Mouse (Mus musculus) stomach, embryonic 14.5 days (tissue): ENCODE measurements at regions not wholly inside any gene's neighbourhood (a gene's known extent, or its start where the extent isn't known, plus 50 kb on each side); places are given as distances from the start of the nearest gene placed in this dataset.

Experiments used
- ATAC-seq: fragments of 200-750 bp; cut with Nextera tagmentation; 2 replicates; pipeline ENCODE4 v1.8.0; 2017; ENCODE audit warnings: low read depth, moderate TSS enrichment; ENCODE audit not compliant: insufficient number of reproducible peaks, insufficient read depth, low FRiP score
- H3K27ac ChIP-seq: fragments of 300-500 bp; sonication (generic); 2 replicates; pipeline ENCODE4 v1.5.1; 2014; ENCODE audit warnings: mild to moderate bottlenecking, low read length, moderate library complexity, mixed read lengths
- H3K27me3 ChIP-seq: fragments of 300-500 bp; sonication (generic); 2 replicates; pipeline ENCODE4 v1.6.1; 2014; ENCODE audit warnings: low read length, control low read depth, mixed read lengths; ENCODE audit not compliant: control insufficient read depth, insufficient read depth
- H3K36me3 ChIP-seq: fragments of 300-500 bp; sonication (generic); 2 replicates; pipeline ENCODE4 v1.6.1; 2014; ENCODE audit warnings: mild to moderate bottlenecking, control low read depth, low read length, moderate library complexity, mixed read lengths; ENCODE audit not compliant: control insufficient read depth, insufficient read depth
- H3K4me1 ChIP-seq: fragments of 300-500 bp; sonication (generic); 2 replicates; pipeline ENCODE4 v1.6.1; 2014; ENCODE audit warnings: low read length, control low read depth, mixed read lengths; ENCODE audit not compliant: control insufficient read depth, insufficient read depth
- H3K4me2 ChIP-seq: fragments of 300-500 bp; sonication (generic); replicated peaks from 2 replicates; pipeline ENCODE4 v1.6.1; 2014; ENCODE audit warnings: low read depth, low read length, control low read depth
- H3K4me3 ChIP-seq: fragments of 300-500 bp; sonication (generic); 2 replicates; pipeline ENCODE4 v1.5.1; 2014; ENCODE audit warnings: low read depth, low read length, control low read depth
- H3K9ac ChIP-seq: fragments of 300-500 bp; sonication (generic); replicated peaks from 2 replicates; pipeline ENCODE4 v1.6.1; 2014; ENCODE audit warnings: low read depth, mild to moderate bottlenecking, control low read depth, low read length, moderate library complexity, mixed read lengths
- H3K9me3 ChIP-seq: fragments of 300-500 bp; sonication (generic); 2 replicates; pipeline ENCODE4 v1.6.1; 2016; ENCODE audit warnings: low read depth, low read length, control low read depth; ENCODE audit not compliant: control insufficient read depth
- WGBS: fragments of 180-500 bp; shearing (Covaris S2); extraction: QIAGEN DNeasy Blood & Tissue Kit; methylation state at CpG from one replicate; pipeline ENCODE4 v1.1.7; 2014; 5-methylcytosine and 5-hydroxymethylcytosine counted together

DNA sequence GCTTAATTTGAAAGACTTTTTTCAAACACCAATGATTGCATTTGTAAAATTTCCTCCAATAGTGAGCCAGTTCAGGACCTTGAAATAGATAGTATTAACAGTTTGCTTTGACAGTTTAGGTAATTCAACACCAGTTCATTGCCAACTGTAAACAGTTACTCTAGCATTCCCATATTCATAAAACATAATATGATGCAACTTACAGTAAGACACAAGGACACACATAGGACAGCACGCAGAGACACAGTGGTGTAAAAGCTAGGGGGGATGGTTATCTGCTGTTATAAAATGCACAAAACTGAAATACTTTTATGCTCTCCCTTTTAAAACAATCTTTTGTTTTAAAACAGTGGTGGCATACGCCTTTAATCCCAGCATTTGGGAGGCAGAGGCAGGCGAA is 122.7 kb upstream of the Rab11fip2 start:
- Histone ChIP-seq H3K4me2 (no peak overlapping the region), H3K4me1 (no peaks in the 10 kb centered on the region), H3K36me3 (no peaks in the 10 kb centered on the region), H3K27ac (no peak overlapping the region), H3K4me3 (no peak overlapping the region), H3K9ac (no peak overlapping the region), H3K9me3 (no peaks in the 10 kb centered on the region), H3K27me3 (no peaks in the 10 kb centered on the region)
- 92% methylated on average over 3 of the region's 3 CpGs for WGBS
- no peak for ATAC-seq

DNA sequence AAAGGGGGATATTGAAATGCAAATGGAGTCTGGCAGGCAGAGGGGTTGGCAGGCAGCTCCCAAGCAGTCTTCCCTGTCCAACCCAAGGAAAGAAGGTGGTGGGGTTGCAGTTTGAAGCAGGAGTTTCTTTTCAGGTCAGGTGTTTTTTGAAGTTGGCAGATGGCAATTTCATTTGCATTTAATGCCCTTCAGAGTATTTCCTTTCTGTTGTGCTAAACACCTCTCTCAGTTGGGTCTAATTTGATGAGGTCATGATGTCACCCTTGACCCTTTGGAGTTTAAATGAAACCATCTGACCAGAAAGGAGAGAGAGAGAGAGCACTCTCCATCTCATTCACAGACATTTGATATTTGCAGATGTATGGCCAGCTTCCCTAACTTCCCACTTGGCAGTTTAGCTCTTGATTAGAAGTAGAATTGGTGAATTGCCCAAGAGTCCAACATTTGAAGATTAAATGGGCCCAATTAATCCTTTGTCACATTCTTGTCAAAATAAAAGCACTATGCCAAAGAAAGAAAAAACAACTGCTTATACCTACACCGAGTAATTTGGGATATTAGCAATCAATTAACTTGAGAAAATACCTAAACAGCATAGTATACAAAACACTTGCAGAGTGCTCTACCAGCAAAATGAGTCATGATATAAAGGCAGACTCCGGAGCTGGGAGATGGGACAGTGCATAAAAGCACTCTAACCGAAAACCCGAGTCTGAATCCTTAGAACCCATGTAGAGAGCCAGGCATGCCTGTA is 111.8 kb upstream of the Rab11fip2 start:
- Histone ChIP-seq H3K27ac (no peak overlapping the region), H3K9me3 (no peaks in the 10 kb centered on the region), H3K4me1 (no peaks in the 10 kb centered on the region), H3K4me3 (no peak overlapping the region), H3K4me2 (no peak overlapping the region), H3K27me3 (no peaks in the 10 kb centered on the region), H3K36me3 (no peaks in the 10 kb centered on the region), H3K9ac (no peak overlapping the region)
- WGBS, result 81% methylated on average over 4 of the region's 4 CpGs
- ATAC-seq, result no peak

DNA sequence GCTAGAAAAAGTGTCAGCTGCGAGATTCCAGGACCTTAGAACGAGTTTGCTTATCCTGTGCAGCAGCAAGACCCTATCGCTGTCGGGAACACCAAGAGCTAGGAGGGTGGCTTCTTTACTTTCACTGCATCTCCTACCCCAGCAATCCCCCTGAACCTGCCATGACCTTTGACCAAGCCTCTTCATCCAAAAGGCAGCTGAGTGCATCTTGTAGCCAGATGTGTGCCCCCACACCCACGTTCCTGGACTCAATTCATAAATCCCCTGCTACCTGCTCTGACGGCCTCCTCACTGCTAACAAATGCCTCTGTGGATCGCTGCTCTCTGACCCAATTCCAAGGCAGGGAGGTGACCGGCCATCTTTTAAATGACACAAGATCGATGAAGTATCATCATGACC is 107.7 kb upstream of the Rab11fip2 start:
- Histone ChIP-seq H3K4me3 (no peak overlapping the region), H3K27ac (no peak overlapping the region), H3K27me3 (no peaks in the 10 kb centered on the region), H3K4me2 (no peak overlapping the region), H3K9me3 (no peaks in the 10 kb centered on the region), H3K9ac (no peak overlapping the region), H3K36me3 (no peaks in the 10 kb centered on the region), H3K4me1 (no peaks in the 10 kb centered on the region)
- 53% methylated on average over 9 of the region's 9 CpGs for WGBS
- ATAC-seq, result no peak

DNA sequence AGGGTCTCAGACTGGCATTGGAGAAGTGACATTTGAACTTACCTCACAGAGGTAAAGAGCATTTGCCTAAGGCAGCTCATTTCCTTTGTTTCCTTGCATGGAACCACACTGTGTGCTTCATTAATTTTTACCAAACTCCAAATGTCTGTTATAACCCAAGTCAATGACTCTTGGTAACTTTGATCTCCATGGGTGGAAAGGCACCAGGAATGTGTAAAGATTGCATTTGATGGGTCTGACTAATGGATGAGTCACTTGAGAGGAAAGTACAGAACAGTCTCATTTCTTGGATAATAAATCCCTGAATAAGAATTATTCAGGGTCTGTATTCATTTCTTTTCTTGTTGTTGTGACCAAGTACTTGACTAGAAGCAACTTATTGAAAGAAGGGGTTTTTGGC is 97.3 kb upstream of the Rab11fip2 start:
- Histone ChIP-seq H3K27ac (no peak overlapping the region), H3K27me3 (no peaks in the 10 kb centered on the region), H3K4me3 (no peak overlapping the region), H3K4me2 (no peak overlapping the region), H3K9ac (no peak overlapping the region), H3K9me3 (no peaks in the 10 kb centered on the region), H3K36me3 (no peaks in the 10 kb centered on the region), H3K4me1 (no peaks in the 10 kb centered on the region)
- ATAC-seq, result no peak

DNA sequence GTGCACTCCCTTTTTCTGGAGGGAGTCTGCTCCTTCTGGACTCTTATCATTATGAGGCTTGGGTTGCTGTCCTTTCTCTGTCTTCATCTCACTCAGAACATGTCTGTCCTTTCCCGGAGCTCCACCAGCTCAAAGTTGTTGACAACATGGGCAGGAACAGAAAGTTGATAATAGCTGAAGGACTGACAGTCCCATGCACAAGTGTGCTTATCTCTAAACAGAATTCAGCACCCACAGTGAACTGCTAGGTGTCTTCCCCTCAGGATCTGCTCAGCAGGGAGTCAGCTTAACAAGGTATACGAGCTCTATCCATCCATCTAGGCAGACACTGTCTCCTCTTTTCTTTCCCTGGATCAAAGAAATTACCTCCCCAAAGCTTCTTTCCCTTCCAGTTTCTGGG is 89.2 kb upstream of the Rab11fip2 start:
- Histone ChIP-seq H3K4me3 (no peak overlapping the region), H3K4me1 (no peaks in the 10 kb centered on the region), H3K27me3 (no peaks in the 10 kb centered on the region), H3K36me3 (no peaks in the 10 kb centered on the region), H3K27ac (no peak overlapping the region), H3K9ac (no peak overlapping the region), H3K9me3 (no peaks in the 10 kb centered on the region), H3K4me2 (no peak overlapping the region)
- no peak for ATAC-seq
- WGBS, result 67% methylated on average over 2 of the region's 2 CpGs

- WGBS, result 42% methylated on average over 3 of the region's 3 CpGs
Measured at GRCm38 (mm10) chr19:60030212-60030788, 86.8 kb upstream of the Rab11fip2 start.

GRCm38 (mm10) chr19:60029720-60030119 is 86.3 kb upstream of the Rab11fip2 start:
- H3K9ac ChIP-seq, result no peak overlapping the region
- H3K4me3 ChIP-seq, result no peak overlapping the region
- H3K9me3 ChIP-seq, result no peaks in the 10 kb centered on the region
- no peak overlapping the region for H3K27ac ChIP-seq
- no peak overlapping the region for H3K4me2 ChIP-seq
- H3K36me3 ChIP-seq, result no peaks in the 10 kb centered on the region
- no peaks in the 10 kb centered on the region for H3K4me1 ChIP-seq
- WGBS, result 57% methylated on average over 4 of the region's 4 CpGs
- H3K27me3 ChIP-seq, result no peaks in the 10 kb centered on the region
- ATAC-seq, result no peak

More at GRCm38 (mm10) chr19:60030212-60030788, 86.8 kb upstream of the Rab11fip2 start:
- no peaks in the 10 kb centered on the region for H3K36me3 ChIP-seq
- no peak overlapping the region for H3K9ac ChIP-seq
- H3K27me3 ChIP-seq, result no peaks in the 10 kb centered on the region
- H3K4me3 ChIP-seq, result no peak overlapping the region
- H3K27ac ChIP-seq, result no peak overlapping the region
- H3K4me1 ChIP-seq, result no peaks in the 10 kb centered on the region
- no peak for ATAC-seq
- H3K4me2 ChIP-seq, result no peak overlapping the region
- no peaks in the 10 kb centered on the region for H3K9me3 ChIP-seq

- no peaks in the 10 kb centered on the region for H3K9me3 ChIP-seq
- no peaks in the 10 kb centered on the region for H3K27me3 ChIP-seq
- 58% methylated on average over 12 of the region's 12 CpGs for WGBS
- H3K4me1 ChIP-seq, result no peaks in the 10 kb centered on the region
- no peak for ATAC-seq
- no peak overlapping the region for H3K27ac ChIP-seq
- H3K4me2 ChIP-seq, result no peak overlapping the region
- H3K4me3 ChIP-seq, result no peak overlapping the region
- no peak overlapping the region for H3K9ac ChIP-seq
- no peaks in the 10 kb centered on the region for H3K36me3 ChIP-seq
Measured at GRCm38 (mm10) chr19:60015614-60016300, 72.3 kb upstream of the Rab11fip2 start.
